Mouse (Mus musculus) embryonic facial prominence, embryonic 13.5 days (tissue): ENCODE data around the gene Xcl1. TPM values are rescaled to one million over a fixed set of nuclear protein-coding genes. Genes with fewer than 3 reads are reported as not detected.
"Not testable (repeated sequence)": the region's sequence is repeated elsewhere in the genome, so short reads cannot be mapped to it uniquely, and the experiment has no call there.

Experiments used
- ATAC-seq: fragments of 200-750 bp; cut with Nextera tagmentation; 2 replicates; pipeline ENCODE4 v1.8.0; 2017; ENCODE audit warnings: low read depth; ENCODE audit not compliant: insufficient number of reproducible peaks, insufficient read depth, low FRiP score, low TSS enrichment
- H3K27ac ChIP-seq: fragments of 300-500 bp; sonication (generic); 2 replicates; pipeline ENCODE4 v1.5.1; 2015; ENCODE audit warnings: moderate library complexity, mild to moderate bottlenecking, inconsistent platforms
- H3K27me3 ChIP-seq: fragments of 300-500 bp; sonication (generic); 2 replicates; pipeline ENCODE4 v1.6.1; 2015; ENCODE audit warnings: mild to moderate bottlenecking, inconsistent platforms
- H3K36me3 ChIP-seq: fragments of 300-500 bp; sonication (generic); 2 replicates; pipeline ENCODE4 v1.6.1; 2015; ENCODE audit warnings: mild to moderate bottlenecking, inconsistent platforms
- H3K4me1 ChIP-seq: fragments of 300-500 bp; sonication (generic); 2 replicates; pipeline ENCODE4 v1.6.1; 2015; ENCODE audit warnings: inconsistent platforms
- H3K4me2 ChIP-seq: fragments of 300-500 bp; sonication (generic); 2 replicates; pipeline ENCODE4 v1.6.1; 2015; ENCODE audit warnings: moderate library complexity, mild to moderate bottlenecking, inconsistent platforms
- H3K4me3 ChIP-seq: fragments of 300-500 bp; sonication (generic); 2 replicates; pipeline ENCODE4 v1.5.1; 2015; ENCODE audit warnings: mild to moderate bottlenecking, inconsistent platforms
- H3K9ac ChIP-seq: fragments of 300-500 bp; sonication (generic); 2 replicates; pipeline ENCODE4 v1.6.1; 2015; ENCODE audit warnings: mild to moderate bottlenecking, inconsistent platforms
- H3K9me3 ChIP-seq: fragments of 300-500 bp; sonication (generic); 2 replicates; pipeline ENCODE4 v1.6.1; 2016; ENCODE audit warnings: inconsistent platforms
- WGBS: fragments of 180-500 bp; shearing (Covaris S2); methylation state at CpG from one replicate; pipeline ENCODE4 v1.1.7; 2015; ENCODE audit warnings: mixed read lengths; 5-methylcytosine and 5-hydroxymethylcytosine counted together
- polyA plus RNA-seq: library from polyadenylated mRNA; unstranded; fragments of >200 nt; fragmentation: Nextera tagmentation; extraction: Ambion mirVana; gene quantifications from 2 replicates; pipeline ENCODE4 v1.2.1, GENCODE M21; 2015

Xcl1 gene
- not detected in 2 replicates for polyA plus RNA-seq

- no peaks in the 10 kb centered on the region for H3K4me1 ChIP-seq
- H3K27me3 ChIP-seq = no peaks in the 10 kb centered on the region
- H3K9ac ChIP-seq = no peak within 1 kb of the TSS
- H3K4me2 ChIP-seq = no peak within 1 kb of the TSS
- H3K4me3 ChIP-seq = no peak within 1 kb of the TSS
- no peak for ATAC-seq
- WGBS = 83% methylated on average over 9 of the region's 9 CpGs
- no peaks in the 10 kb centered on the region for H3K36me3 ChIP-seq
- no peaks in the 10 kb centered on the region for H3K9me3 ChIP-seq
- H3K27ac ChIP-seq = no peak within 1 kb of the TSS
Observed at GRCm38 (mm10) chr1:164935477-164936044, at the start of gene Xcl1. Gene Xcl1 (minus strand): TSS chr1:164935527.

GRCm38 (mm10) chr1:164984681-164985080 lies 49.4 kb upstream of the Xcl1 start:
- H3K27ac ChIP-seq, H3K27me3 ChIP-seq, ATAC-seq, H3K4me1 ChIP-seq, H3K4me3 ChIP-seq, H3K9ac ChIP-seq, H3K36me3 ChIP-seq, H3K4me2 ChIP-seq: not testable (repeated sequence)
- 85% methylated on average over 10 of the region's 10 CpGs for WGBS
- peaks cover 10% of the 10 kb centered on the region for H3K9me3 ChIP-seq

- no peak for ATAC-seq
Observed at GRCm38 (mm10) chr1:164977351-164977750, 42.0 kb upstream of the Xcl1 start.

GRCm38 (mm10) chr1:164975729-164976128 lies 40.4 kb upstream of the Xcl1 start:
- no peak for ATAC-seq
- Histone ChIP-seq H3K27me3 (no peaks in the 10 kb centered on the region), H3K4me2 (no peak overlapping the region), H3K4me3 (no peak overlapping the region), H3K27ac (no peak overlapping the region), H3K9me3 (no peaks in the 10 kb centered on the region), H3K4me1 (no peaks in the 10 kb centered on the region), H3K9ac (no peak overlapping the region), H3K36me3 (no peaks in the 10 kb centered on the region)
- WGBS = 80% methylated on average over 7 of the region's 7 CpGs

More at GRCm38 (mm10) chr1:164977351-164977750, 42.0 kb upstream of the Xcl1 start:
- Histone ChIP-seq H3K9ac (no peak overlapping the region), H3K27me3 (no peaks in the 10 kb centered on the region), H3K4me3 (no peak overlapping the region), H3K4me2 (no peak overlapping the region), H3K4me1 (no peaks in the 10 kb centered on the region), H3K9me3 (no peaks in the 10 kb centered on the region), H3K36me3 (no peaks in the 10 kb centered on the region), H3K27ac (no peak overlapping the region)

- Histone ChIP-seq H3K27me3 (no peaks in the 10 kb centered on the region), H3K4me1 (no peaks in the 10 kb centered on the region), H3K36me3 (no peaks in the 10 kb centered on the region), H3K9ac (no peak overlapping the region), H3K4me2 (no peak overlapping the region), H3K9me3 (no peaks in the 10 kb centered on the region), H3K4me3 (no peak overlapping the region), H3K27ac (no peak overlapping the region)
- WGBS = 88% methylated on average over 3 of the region's 3 CpGs
- ATAC-seq = no peak
Observed at GRCm38 (mm10) chr1:164975276-164975675, 39.9 kb upstream of the Xcl1 start.

- no peaks in the 10 kb centered on the region for H3K9me3 ChIP-seq
Observed at GRCm38 (mm10) chr1:164973790-164974189, 38.5 kb upstream of the Xcl1 start.

GRCm38 (mm10) chr1:164973341-164973740 lies 38.0 kb upstream of the Xcl1 start:
- no peaks in the 10 kb centered on the region for H3K36me3 ChIP-seq
- no peak for ATAC-seq
- H3K27me3 ChIP-seq = no peaks in the 10 kb centered on the region

More at GRCm38 (mm10) chr1:164973790-164974189, 38.5 kb upstream of the Xcl1 start:
- no peaks in the 10 kb centered on the region for H3K27me3 ChIP-seq
- no peak overlapping the region for H3K4me2 ChIP-seq
- H3K36me3 ChIP-seq = no peaks in the 10 kb centered on the region
- H3K4me1 ChIP-seq = no peaks in the 10 kb centered on the region
- WGBS = 40% methylated on average over 3 of the region's 3 CpGs
- no peak overlapping the region for H3K27ac ChIP-seq
- H3K9ac ChIP-seq = no peak overlapping the region
- no peak overlapping the region for H3K4me3 ChIP-seq
- ATAC-seq = no peak

GRCm38 (mm10) chr1:164972744-164973143 lies 37.4 kb upstream of the Xcl1 start:
- no peaks in the 10 kb centered on the region for H3K27me3 ChIP-seq
- no peak overlapping the region for H3K4me2 ChIP-seq
- 93% methylated on average over 5 of the region's 5 CpGs for WGBS

More at GRCm38 (mm10) chr1:164973341-164973740, 38.0 kb upstream of the Xcl1 start:
- H3K4me2 ChIP-seq = no peak overlapping the region
- H3K4me3 ChIP-seq = no peak overlapping the region
- H3K27ac ChIP-seq = no peak overlapping the region
- no peaks in the 10 kb centered on the region for H3K4me1 ChIP-seq
- no peak overlapping the region for H3K9ac ChIP-seq
- H3K9me3 ChIP-seq = no peaks in the 10 kb centered on the region
- 84% methylated on average over 1 of the region's 1 CpGs for WGBS

GRCm38 (mm10) chr1:164966095-164966698 lies 30.9 kb upstream of the Xcl1 start:
- no peaks in the 10 kb centered on the region for H3K27me3 ChIP-seq
- no peaks in the 10 kb centered on the region for H3K9me3 ChIP-seq
- H3K27ac ChIP-seq = no peak overlapping the region
- 49% methylated on average over 8 of the region's 8 CpGs for WGBS
- H3K4me3 ChIP-seq = no peak overlapping the region
- no peaks in the 10 kb centered on the region for H3K4me1 ChIP-seq
- ATAC-seq = no peak
- no peaks in the 10 kb centered on the region for H3K36me3 ChIP-seq
- no peak overlapping the region for H3K9ac ChIP-seq
- no peak overlapping the region for H3K4me2 ChIP-seq

More at GRCm38 (mm10) chr1:164972744-164973143, 37.4 kb upstream of the Xcl1 start:
- Histone ChIP-seq H3K9me3 (no peaks in the 10 kb centered on the region), H3K4me1 (no peaks in the 10 kb centered on the region), H3K27ac (no peak overlapping the region), H3K36me3 (no peaks in the 10 kb centered on the region), H3K4me3 (no peak overlapping the region), H3K9ac (no peak overlapping the region)
- no peak for ATAC-seq

- no peaks in the 10 kb centered on the region for H3K9me3 ChIP-seq
Observed at GRCm38 (mm10) chr1:164960610-164961009, 25.3 kb upstream of the Xcl1 start.

GRCm38 (mm10) chr1:164959787-164960385 lies 24.6 kb upstream of the Xcl1 start:
- Histone ChIP-seq H3K27me3 (no peaks in the 10 kb centered on the region), H3K9me3 (no peaks in the 10 kb centered on the region), H3K4me3 (no peak overlapping the region), H3K9ac (no peak overlapping the region), H3K36me3 (no peaks in the 10 kb centered on the region), H3K4me1 (no peaks in the 10 kb centered on the region), H3K27ac (no peak overlapping the region), H3K4me2 (no peak overlapping the region)
- ATAC-seq = no peak
- 65% methylated on average over 11 of the region's 11 CpGs for WGBS

More at GRCm38 (mm10) chr1:164960610-164961009, 25.3 kb upstream of the Xcl1 start:
- Histone ChIP-seq H3K27ac (no peak overlapping the region), H3K27me3 (no peaks in the 10 kb centered on the region), H3K36me3 (no peaks in the 10 kb centered on the region), H3K4me1 (no peaks in the 10 kb centered on the region), H3K9ac (no peak overlapping the region), H3K4me2 (no peak overlapping the region), H3K4me3 (no peak overlapping the region)
- 54% methylated on average over 2 of the region's 2 CpGs for WGBS
- no peak for ATAC-seq

GRCm38 (mm10) chr1:164959160-164959559 lies 23.8 kb upstream of the Xcl1 start:
- 83% methylated on average over 3 of the region's 3 CpGs for WGBS
- Histone ChIP-seq H3K27me3 (no peaks in the 10 kb centered on the region), H3K9me3 (no peaks in the 10 kb centered on the region), H3K4me1 (no peaks in the 10 kb centered on the region), H3K4me3 (no peak overlapping the region), H3K9ac (no peak overlapping the region), H3K27ac (no peak overlapping the region), H3K4me2 (no peak overlapping the region), H3K36me3 (no peaks in the 10 kb centered on the region)
- ATAC-seq = no peak
